In the genomic region with DNA sequence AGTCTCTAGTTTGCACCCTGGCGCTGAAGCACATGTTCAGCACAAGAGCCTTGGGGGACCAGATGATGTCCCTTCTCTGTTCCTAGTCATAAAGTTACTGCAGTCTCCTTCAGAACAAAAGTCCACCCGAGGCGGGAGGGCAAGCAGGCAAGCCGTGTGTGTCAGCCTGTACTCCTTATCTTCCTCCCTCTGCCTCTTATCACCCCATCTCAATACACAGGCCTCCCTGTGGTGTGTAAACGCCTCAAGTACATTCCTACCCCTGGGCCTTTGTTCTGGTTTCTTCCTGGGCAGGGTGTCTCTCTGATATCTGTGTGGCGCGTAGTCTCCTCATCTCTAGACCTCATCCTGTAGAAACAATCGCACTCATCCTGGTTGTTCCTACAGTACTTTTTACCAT, we compare ENCODE assay signal across 27 mouse cellular contexts. TPM values are rescaled to one million over a fixed set of nuclear protein-coding genes. Genes with fewer than 3 reads are reported as not detected.
DNase-seq lines count a peak whose midpoint lies in the region; ATAC-seq and TF ChIP-seq lines count a peak whose summit lies in the region.
"Had no signal": no experiment of that assay in that cellular context is flagged by ENCODE, and none has a peak within 500 bp of the region (broad histone marks: within the 10 kb centered on the region; RNA-seq: fewer than 3 reads in every experiment).

No protein-coding gene starts in this region.

- no peak overlapping the region for H3K4me3 ChIP-seq in testis, adult 2 months (ENCODE audit: control insufficient read depth, low read depth, low read length)
- no peak overlapping the region for H3K4me3 ChIP-seq in intestine, postnatal 0 days (ENCODE audit: low read depth, low read length)
- H3K4me3 ChIP-seq: embryonic facial prominence, embryonic 10.5 days; embryonic facial prominence, embryonic 13.5 days; erythroblast, embryonic 14.5 days; forebrain, embryonic 12.5 days; forebrain, embryonic 15.5 days; heart, embryonic 13.5 days; hindbrain, embryonic 12.5 days; hindbrain, embryonic 15.5 days had no signal

- no peak for TF ChIP-seq POLR2A in testis, adult 2 months (IDR thresholded peaks at IDR 0.05; ENCODE audit: control insufficient read depth, low read depth, low read length)

- no peak overlapping the region for H3K4me2 ChIP-seq in intestine, postnatal 0 days (replicated peaks; ENCODE audit: low read depth)
- H3K4me2 ChIP-seq: embryonic facial prominence, embryonic 13.5 days; forebrain, embryonic 12.5 days; forebrain, embryonic 15.5 days; heart, embryonic 13.5 days; hindbrain, embryonic 12.5 days; hindbrain, embryonic 15.5 days had no signal

- DNase-seq in testis, postnatal 10 days (ENCODE audit: low spot score), result no peak
- DNase-seq in ZHBTc4 (ENCODE audit: low read depth, low spot score), result peak; percentile 32
- no peak for DNase-seq in cerebellum, adult 8-10 months
- DNase-seq in right cerebral cortex, postnatal 25 days, result no peak
- DNase-seq: adrenal gland, adult 2 months; adrenal gland, postnatal 14 days; cerebellum, adult 11 months; cerebellum, adult 2 months; cerebellum, postnatal 10 days; cerebellum, postnatal 36 days; embryo, embryonic 11 days; gastrocnemius, postnatal 25 days; heart, postnatal 14 days; heart, postnatal 4 days; kidney, adult 2 months had no signal

- WGBS in intestine, postnatal 0 days, result 38% methylated on average over 8 of the region's 8 CpGs

- TF ChIP-seq CTCF in testis, adult 2 months (IDR thresholded peaks at IDR 0.05; ENCODE audit: control insufficient read depth, insufficient read depth, insufficient replicate concordance, low read depth, low read length), result no peak
- no peak for TF ChIP-seq CTCF in intestine, postnatal 0 days (IDR thresholded peaks at IDR 0.05; ENCODE audit: low read depth)

- peak; percentile 60 for ATAC-seq in intestine, postnatal 0 days
- ATAC-seq: CD4-positive, CD25-positive, alpha-beta regulatory T cell, adult 4 months; forebrain, embryonic 15.5 days had no signal

- no peak overlapping the region for H3K9ac ChIP-seq in intestine, postnatal 0 days (ENCODE audit: low read depth, low read length)
- H3K9ac ChIP-seq: embryonic facial prominence, embryonic 13.5 days; forebrain, embryonic 12.5 days; forebrain, embryonic 15.5 days; heart, embryonic 13.5 days; hindbrain, embryonic 12.5 days; hindbrain, embryonic 15.5 days had no signal

- peaks cover 2% of the 10 kb centered on the region; the same call in 1 of the 2 replicates for H3K4me1 ChIP-seq in testis, adult 2 months (ENCODE audit: control insufficient read depth, insufficient read depth, low read length)
- no peaks in the 10 kb centered on the region for H3K4me1 ChIP-seq in intestine, postnatal 0 days (replicated peaks; ENCODE audit: control insufficient read depth, insufficient read depth, low read length)
- H3K4me1 ChIP-seq: embryonic facial prominence, embryonic 13.5 days; forebrain, embryonic 12.5 days; forebrain, embryonic 15.5 days; hindbrain, embryonic 12.5 days had no signal

- peak overlapping the region; percentile 60 for H3K27ac ChIP-seq in testis, adult 2 months (ENCODE audit: control insufficient read depth, insufficient read depth, low read depth, low read length)
- H3K27ac ChIP-seq in intestine, postnatal 0 days (ENCODE audit: low read depth, low read length), result no peak overlapping the region
- H3K27ac ChIP-seq: embryonic facial prominence, embryonic 10.5 days; embryonic facial prominence, embryonic 13.5 days; forebrain, embryonic 12.5 days; forebrain, embryonic 15.5 days; heart, embryonic 13.5 days; hindbrain, embryonic 12.5 days; hindbrain, embryonic 15.5 days had no signal

- no peaks in the 10 kb centered on the region for H3K9me3 ChIP-seq in intestine, postnatal 0 days (ENCODE audit: control insufficient read depth)
- H3K9me3 ChIP-seq: embryonic facial prominence, embryonic 10.5 days; embryonic facial prominence, embryonic 13.5 days; forebrain, embryonic 12.5 days; forebrain, embryonic 15.5 days; heart, embryonic 13.5 days; hindbrain, embryonic 12.5 days; hindbrain, embryonic 15.5 days had no signal

- H3K27me3 ChIP-seq in testis, adult 2 months (ENCODE audit: control insufficient read depth, insufficient read depth, low read length), result no peaks in the 10 kb centered on the region
- no peaks in the 10 kb centered on the region for H3K27me3 ChIP-seq in intestine, postnatal 0 days (replicated peaks; ENCODE audit: control insufficient read depth, insufficient read depth, low read length)
- H3K27me3 ChIP-seq: embryonic facial prominence, embryonic 13.5 days; forebrain, embryonic 15.5 days; hindbrain, embryonic 12.5 days; hindbrain, embryonic 15.5 days had no signal

- H3K36me3 ChIP-seq in testis, adult 2 months (ENCODE audit: control insufficient read depth, insufficient read depth, low read length), result no peaks in the 10 kb centered on the region
- no peaks in the 10 kb centered on the region for H3K36me3 ChIP-seq in intestine, postnatal 0 days (ENCODE audit: control insufficient read depth, insufficient read depth)
- H3K36me3 ChIP-seq: embryonic facial prominence, embryonic 10.5 days; embryonic facial prominence, embryonic 13.5 days; forebrain, embryonic 12.5 days; forebrain, embryonic 15.5 days; heart, embryonic 13.5 days; hindbrain, embryonic 12.5 days; hindbrain, embryonic 15.5 days had no signal

RNA-seq across cellular contexts. Expression of a gene that starts 8.5 kb away (rescaled TPM):
- 19.4 and 28.0 TPM in 2 replicates for polyA plus RNA-seq in testis, adult 2 months (2012; rRNA removed)
- polyA plus RNA-seq in intestine, postnatal 0 days (2015; fragmentation: Nextera tagmentation; extraction: Ambion mirVana), result 2.2 and 2.4 TPM in 2 replicates
- polyA plus RNA-seq: erythroblast, embryonic 14.5 days had no signal

RNA-seq across cellular contexts. Expression of a gene that starts 33.5 kb away (rescaled TPM):
- 0.16 and 0.20 TPM in 2 replicates for polyA plus RNA-seq in testis, adult 2 months (2012; rRNA removed)
- polyA plus RNA-seq in intestine, postnatal 0 days (2015; fragmentation: Nextera tagmentation; extraction: Ambion mirVana), result 0.13 TPM in 1 of 2 replicates, not detected in the other
- polyA plus RNA-seq: CD4-positive, CD25-positive, alpha-beta regulatory T cell, adult 4 months; erythroblast, embryonic 14.5 days; forebrain, embryonic 15.5 days; intestine, embryonic 14.5 days had no signal

RNA-seq across cellular contexts. Expression of a gene that starts 44.8 kb away (rescaled TPM):
- 0.05 TPM in 1 of 2 replicates, not detected in the other for polyA plus RNA-seq in testis, adult 2 months (2012; rRNA removed)
- polyA plus RNA-seq in intestine, postnatal 0 days (2015; fragmentation: Nextera tagmentation; extraction: Ambion mirVana), result 0.50 and 0.99 TPM in 2 replicates
- polyA plus RNA-seq: erythroblast, embryonic 14.5 days had no signal
